Mouse (Mus musculus): ENCODE measurements around the gene Polr3gl.
A peak's percentile ranks its signal among the peaks of the same experiment; 100 is the strongest.

DNA sequence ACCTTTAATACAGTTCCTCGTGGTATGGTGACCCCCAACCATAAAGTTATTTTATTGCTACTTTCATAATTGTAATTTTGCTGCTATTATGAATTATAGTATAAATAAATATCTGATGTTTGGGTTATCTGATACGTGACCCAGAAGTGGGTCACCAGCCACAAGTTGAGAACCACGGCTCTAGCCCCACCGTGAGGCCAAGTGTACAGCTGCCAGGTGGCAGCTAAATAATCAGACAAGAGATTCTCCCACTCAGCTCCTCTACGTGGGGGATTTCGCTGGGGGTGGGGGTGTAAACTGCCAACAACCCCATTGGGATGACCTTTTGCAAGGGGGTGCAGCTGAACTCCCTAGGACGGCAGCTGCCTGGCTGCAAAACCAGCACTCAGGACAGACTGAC lies 61.9 kb downstream of the Polr3gl start:
- TF ChIP-seq CTCF (IDR thresholded peaks at IDR 0.05; ENCODE audit: low read depth) (peak; percentile 31), EP300 (IDR thresholded peaks at IDR 0.05; ENCODE audit: low read depth) (no peak)
